Mouse (Mus musculus): ENCODE data around the gene Atp2b2. TPM values are rescaled to one million over a fixed set of nuclear protein-coding genes. Genes with fewer than 3 reads are reported as not detected.

Atp2b2 gene
- not detected in 2 replicates for total RNA-seq (2017)

DNA sequence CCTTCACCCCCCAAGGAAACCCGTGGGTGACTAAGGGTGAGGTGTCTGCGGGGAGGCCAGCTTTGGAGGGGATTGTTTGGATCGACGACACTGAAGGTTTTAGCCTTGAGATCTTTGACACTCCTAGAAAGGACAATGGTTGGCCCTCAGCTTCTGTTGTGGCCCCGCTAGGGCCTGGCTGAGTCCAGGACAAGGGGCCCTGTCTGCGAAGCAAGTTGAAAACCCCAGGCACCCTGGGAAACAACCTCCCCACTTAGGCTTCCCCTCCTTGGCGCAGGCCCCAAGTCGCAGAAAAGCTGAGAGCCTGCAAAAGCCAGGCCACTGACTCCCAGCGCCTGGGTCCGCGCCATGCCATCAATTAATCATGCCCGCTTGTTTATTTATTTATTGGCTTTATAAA lies at the start of gene Atp2b2:
Gene Atp2b2 (minus strand): TSS at position 282 of the 400 bp plus-strand sequence.
- no peak for ATAC-seq (ENCODE audit: extremely low read depth, insufficient number of reproducible peaks, low FRiP score, poor library complexity, severe bottlenecking)

- ATAC-seq (ENCODE audit: extremely low read depth, insufficient number of reproducible peaks, low FRiP score, poor library complexity, severe bottlenecking): no peak
Measured at GRCm38 (mm10) chr6:114089626-114090025, 47.2 kb upstream of the Atp2b2 start.

- no peak for ATAC-seq (ENCODE audit: extremely low read depth, insufficient number of reproducible peaks, low FRiP score, poor library complexity, severe bottlenecking)
Measured at GRCm38 (mm10) chr6:114087106-114087505, 44.7 kb upstream of the Atp2b2 start.

GRCm38 (mm10) chr6:114078556-114078955 lies 36.1 kb upstream of the Atp2b2 start:
- ATAC-seq (ENCODE audit: extremely low read depth, insufficient number of reproducible peaks, low FRiP score, poor library complexity, severe bottlenecking): no peak

- ATAC-seq (ENCODE audit: extremely low read depth, insufficient number of reproducible peaks, low FRiP score, poor library complexity, severe bottlenecking): no peak
Measured at GRCm38 (mm10) chr6:114076560-114076959, 34.1 kb upstream of the Atp2b2 start.

GRCm38 (mm10) chr6:114076061-114076460 lies 33.6 kb upstream of the Atp2b2 start:
- no peak for ATAC-seq (ENCODE audit: extremely low read depth, insufficient number of reproducible peaks, low FRiP score, poor library complexity, severe bottlenecking)

DNA sequence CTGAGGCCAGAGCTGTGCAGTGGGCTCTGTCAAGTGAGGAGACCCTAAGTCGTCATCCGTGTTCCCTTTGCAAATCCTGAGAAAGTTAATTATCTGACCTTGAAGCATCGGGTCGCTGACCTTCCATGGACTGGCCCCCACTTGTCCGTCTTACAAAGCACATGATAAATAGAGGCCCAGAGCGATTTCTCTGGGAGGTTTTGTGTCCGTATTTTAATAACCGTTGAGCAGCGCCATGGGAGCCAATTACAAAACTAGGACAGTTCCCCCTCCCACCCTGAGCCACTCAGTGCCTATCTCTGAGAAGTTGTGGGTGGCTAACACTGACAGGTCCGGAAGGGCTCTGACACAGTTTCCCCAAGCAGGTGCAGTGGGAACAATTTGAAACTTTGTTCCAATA lies 32.5 kb upstream of the Atp2b2 start:
- no peak for ATAC-seq (ENCODE audit: extremely low read depth, insufficient number of reproducible peaks, low FRiP score, poor library complexity, severe bottlenecking)

- no peak for ATAC-seq (ENCODE audit: extremely low read depth, insufficient number of reproducible peaks, low FRiP score, poor library complexity, severe bottlenecking)
Measured at GRCm38 (mm10) chr6:114074256-114074655, 31.8 kb upstream of the Atp2b2 start.

- ATAC-seq (ENCODE audit: extremely low read depth, insufficient number of reproducible peaks, low FRiP score, poor library complexity, severe bottlenecking): no peak
Measured at GRCm38 (mm10) chr6:114071564-114071963, 29.2 kb upstream of the Atp2b2 start.

- no peak for ATAC-seq (ENCODE audit: extremely low read depth, insufficient number of reproducible peaks, low FRiP score, poor library complexity, severe bottlenecking)
Measured at GRCm38 (mm10) chr6:114063100-114063499, 20.7 kb upstream of the Atp2b2 start.

DNA sequence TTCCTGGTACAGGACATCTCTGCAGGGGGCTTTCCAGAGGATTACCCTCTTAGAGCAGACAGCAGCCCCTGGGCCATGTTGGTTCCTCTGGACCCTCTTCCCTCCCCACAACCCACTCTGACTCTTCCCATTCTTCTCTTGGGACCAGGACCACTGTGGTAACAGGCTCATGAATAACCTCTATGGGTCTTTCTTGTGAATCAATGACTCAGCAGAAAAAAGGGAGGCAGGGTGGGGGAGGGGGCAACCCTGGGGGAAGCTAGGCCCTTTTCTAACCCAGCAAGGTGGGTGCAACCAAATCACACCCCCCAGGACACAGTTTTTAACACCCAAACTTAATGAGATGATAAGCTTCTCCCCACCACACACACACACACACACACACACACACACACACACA lies 20.3 kb upstream of the Atp2b2 start:
- ATAC-seq (ENCODE audit: extremely low read depth, insufficient number of reproducible peaks, low FRiP score, poor library complexity, severe bottlenecking): no peak

GRCm38 (mm10) chr6:114059206-114059605 lies 16.8 kb upstream of the Atp2b2 start:
- no peak for ATAC-seq (ENCODE audit: extremely low read depth, insufficient number of reproducible peaks, low FRiP score, poor library complexity, severe bottlenecking)

DNA sequence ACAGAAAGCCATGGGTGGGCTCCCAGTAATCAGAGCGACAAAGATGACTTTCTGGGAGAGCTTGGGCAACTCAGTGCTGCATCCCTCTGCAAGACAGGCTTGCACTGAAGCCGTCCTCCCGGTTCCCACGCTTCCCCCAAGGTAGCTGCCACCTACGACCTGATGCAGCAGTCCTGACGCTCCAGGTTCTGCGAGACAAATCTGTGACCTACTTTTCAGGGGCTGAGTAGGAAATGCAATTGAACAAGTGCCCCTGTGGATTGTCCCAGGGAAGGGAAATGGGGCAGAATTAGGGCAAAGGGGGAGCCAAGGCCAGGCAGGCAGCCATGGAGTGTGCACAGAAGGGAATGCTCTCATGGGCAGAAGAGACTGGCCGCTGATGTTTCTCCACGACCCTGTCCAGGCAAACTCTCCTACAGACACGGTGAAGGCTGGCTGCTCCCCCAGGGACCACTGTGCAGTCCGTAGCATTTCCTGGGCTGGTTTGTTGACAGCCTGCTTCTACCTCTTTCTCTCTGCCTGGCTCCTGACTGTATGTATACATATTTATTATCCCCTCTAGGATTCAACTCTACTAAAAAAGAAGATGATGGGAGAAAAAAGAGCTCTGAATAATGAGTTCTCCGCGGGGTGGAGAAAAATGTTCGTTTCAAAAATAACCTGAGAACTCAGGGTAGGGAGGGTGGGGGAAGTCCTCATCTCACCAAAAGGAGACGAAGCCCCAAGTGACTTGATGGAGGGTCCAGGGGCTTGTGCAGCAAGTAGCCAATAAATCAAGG lies 15.8 kb upstream of the Atp2b2 start:
- ATAC-seq (ENCODE audit: extremely low read depth, insufficient number of reproducible peaks, low FRiP score, poor library complexity, severe bottlenecking): no peak

DNA sequence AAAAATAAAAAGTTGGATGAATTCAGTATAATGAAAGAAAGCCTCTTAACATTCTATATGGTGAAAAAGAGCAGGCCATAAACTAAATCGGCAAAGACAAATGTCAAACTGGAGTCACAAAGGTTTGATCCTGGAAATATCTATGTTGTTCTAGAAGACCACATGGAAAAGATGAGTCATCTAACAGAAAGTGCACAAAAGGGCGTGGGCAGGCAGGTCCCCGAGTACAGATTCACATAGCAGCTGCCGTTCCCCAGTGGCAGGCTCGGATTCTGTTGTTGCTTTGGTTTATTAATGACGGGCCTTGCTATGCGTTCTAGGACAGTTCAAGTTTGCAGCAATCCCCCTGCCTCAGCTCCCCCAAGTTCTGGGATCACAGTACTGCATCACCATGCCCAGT lies 12.9 kb upstream of the Atp2b2 start:
- no peak for ATAC-seq (ENCODE audit: extremely low read depth, insufficient number of reproducible peaks, low FRiP score, poor library complexity, severe bottlenecking)

- no peak for ATAC-seq (ENCODE audit: extremely low read depth, insufficient number of reproducible peaks, low FRiP score, poor library complexity, severe bottlenecking)
Measured at GRCm38 (mm10) chr6:114044962-114045361, 2.5 kb upstream of the Atp2b2 start.

DNA sequence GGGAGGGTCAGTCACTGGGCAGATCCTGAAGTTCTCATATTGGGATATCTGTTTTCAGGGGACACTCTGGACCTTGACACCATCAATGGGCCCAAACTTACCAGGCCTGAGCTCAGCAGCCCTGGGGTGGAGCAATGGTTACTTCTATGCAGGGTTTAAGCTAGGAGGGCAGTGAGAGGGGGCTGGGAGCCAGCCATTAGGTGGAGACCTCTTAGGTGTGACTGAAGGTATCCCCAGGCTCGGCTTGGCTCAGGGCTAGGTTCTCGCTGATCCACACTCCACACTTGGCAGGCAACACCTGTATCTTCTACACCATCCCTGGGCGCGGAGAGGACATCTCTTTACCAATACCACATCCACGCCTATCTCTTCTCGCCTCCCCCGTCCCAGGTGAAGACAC lies 423 bp upstream of the Atp2b2 start:
- no peak for ATAC-seq (ENCODE audit: extremely low read depth, insufficient number of reproducible peaks, low FRiP score, poor library complexity, severe bottlenecking)

- ATAC-seq (ENCODE audit: extremely low read depth, insufficient number of reproducible peaks, low FRiP score, poor library complexity, severe bottlenecking): no peak
Measured at GRCm38 (mm10) chr6:114041911-114042284, 515 bp downstream of the Atp2b2 start.

DNA sequence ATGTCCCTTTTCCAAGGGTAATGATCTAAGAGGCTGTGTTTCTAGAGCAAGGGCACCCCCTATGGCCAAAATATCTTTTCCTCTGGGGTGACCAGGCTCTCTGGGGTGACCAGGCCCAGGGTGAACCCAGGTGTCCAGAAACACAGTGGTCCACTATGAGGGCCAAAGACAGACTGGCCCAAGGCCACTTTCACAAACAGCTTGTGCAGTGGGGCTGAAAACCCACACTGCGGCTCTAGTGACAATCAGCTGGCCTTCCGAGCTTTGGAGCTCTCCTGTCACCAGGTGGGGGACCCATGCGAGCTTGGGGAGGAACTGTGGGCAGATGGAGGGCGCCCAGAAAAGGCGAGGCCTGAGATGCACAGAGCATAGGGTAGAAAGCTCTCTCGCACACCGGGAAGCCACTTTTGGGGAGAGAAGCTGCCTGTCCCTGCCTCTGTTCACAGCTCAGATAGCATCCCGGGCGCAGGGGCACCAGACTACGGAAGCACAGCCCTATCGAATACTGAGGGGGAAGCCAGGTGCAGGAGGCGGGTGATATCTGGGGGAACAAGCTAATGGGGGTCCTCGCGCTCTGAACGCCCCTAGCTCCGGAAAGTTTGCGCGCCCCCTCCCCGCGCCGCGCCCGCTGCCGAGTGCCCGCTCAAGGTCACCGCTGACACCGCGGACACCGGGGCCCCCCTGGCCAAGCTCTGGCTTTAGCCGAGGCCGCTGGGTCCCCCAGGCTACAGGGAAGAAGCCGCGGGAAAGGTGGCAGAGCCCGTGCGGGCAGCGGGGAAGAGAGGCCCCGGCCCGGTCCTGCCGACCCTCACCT lies 1.1 kb downstream of the Atp2b2 start:
- no peak for ATAC-seq (ENCODE audit: extremely low read depth, insufficient number of reproducible peaks, low FRiP score, poor library complexity, severe bottlenecking)

GRCm38 (mm10) chr6:114035704-114036103 lies 6.7 kb downstream of the Atp2b2 start:
- no peak for ATAC-seq (ENCODE audit: extremely low read depth, insufficient number of reproducible peaks, low FRiP score, poor library complexity, severe bottlenecking)

GRCm38 (mm10) chr6:114032822-114033221 lies 9.6 kb downstream of the Atp2b2 start:
- ATAC-seq (ENCODE audit: extremely low read depth, insufficient number of reproducible peaks, low FRiP score, poor library complexity, severe bottlenecking): no peak
